Mouse (Mus musculus): Measurements from ENCODE around the gene Rpl6.

DNA sequence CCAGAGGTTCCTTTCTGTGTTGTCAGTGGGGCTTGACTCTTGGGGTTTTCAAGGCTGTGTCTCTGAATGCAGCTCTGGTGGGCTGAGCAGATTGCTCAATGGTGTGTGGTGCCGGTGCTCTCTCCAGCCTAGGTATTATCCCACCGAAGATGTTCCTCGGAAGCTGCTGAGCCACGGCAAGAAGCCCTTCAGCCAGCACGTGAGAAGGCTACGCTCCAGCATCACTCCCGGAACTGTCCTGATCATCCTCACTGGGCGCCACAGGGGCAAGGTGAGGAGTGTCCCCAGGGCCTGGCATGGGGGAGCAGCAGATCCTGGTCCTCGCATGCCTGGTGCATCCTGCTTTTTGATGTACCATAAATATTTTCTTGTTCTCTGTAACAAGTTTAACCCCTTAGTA lies 2.3 kb downstream of the Rpl6 start:
- TF ChIP-seq CTCF (IDR thresholded peaks at IDR 0.05; ENCODE audit: low read depth, low read length), result no peak
- TF ChIP-seq POLR2A (IDR thresholded peaks at IDR 0.05; ENCODE audit: insufficient read depth, low read length), result no peak
